In genomic region chr2:37823826-37824225, GRCm38 (mm10) we compare ENCODE assay signal across 16 mouse cellular contexts. TPM values are rescaled to one million over a fixed set of nuclear protein-coding genes. Genes with fewer than 3 reads are reported as not detected.
"Had no signal": no experiment of that assay in that cellular context is flagged by ENCODE, and none has a peak within 500 bp of the region (broad histone marks: within the 10 kb centered on the region; RNA-seq: fewer than 3 reads in every experiment).

No protein-coding gene starts in this region.

- H3K4me3 ChIP-seq: layer of hippocampus, adult 2 months; limb, embryonic 10.5 days; liver, embryonic 15.5 days; lung, embryonic 15.5 days; megakaryocyte, embryonic 14.5 days; midbrain, embryonic 15.5 days; neural tube, embryonic 12.5 days had no signal

- H3K36me3 ChIP-seq: lung, embryonic 15.5 days; midbrain, embryonic 15.5 days; neural tube, embryonic 12.5 days had no signal

- H3K9me3 ChIP-seq: limb, embryonic 10.5 days; liver, embryonic 15.5 days; lung, embryonic 15.5 days; megakaryocyte, embryonic 14.5 days; midbrain, embryonic 15.5 days; neural tube, embryonic 12.5 days had no signal

- H3K4me2 ChIP-seq: liver, embryonic 15.5 days; lung, embryonic 15.5 days; midbrain, embryonic 11.5 days; midbrain, embryonic 15.5 days; neural tube, embryonic 12.5 days had no signal

- H3K9ac ChIP-seq: liver, embryonic 15.5 days; lung, embryonic 15.5 days; midbrain, embryonic 15.5 days; neural tube, embryonic 12.5 days had no signal

- H3K27me3 ChIP-seq: liver, embryonic 15.5 days; lung, embryonic 15.5 days; megakaryocyte, embryonic 14.5 days; midbrain, embryonic 15.5 days; neural tube, embryonic 12.5 days had no signal

- DNase-seq: lung, postnatal 14 days; retina, postnatal 1 day; right cerebral cortex, postnatal 25 days had no signal

- H3K4me1 ChIP-seq: liver, embryonic 15.5 days; lung, embryonic 15.5 days had no signal

- H3K27ac ChIP-seq: hindbrain, postnatal 0 days; kidney, postnatal 0 days; layer of hippocampus, adult 2 months; limb, embryonic 10.5 days; liver, embryonic 15.5 days; lung, embryonic 15.5 days; macrophage; midbrain, embryonic 15.5 days; neural tube, embryonic 12.5 days; stomach, postnatal 0 days had no signal

- ATAC-seq: hindbrain, postnatal 0 days; midbrain, embryonic 15.5 days had no signal

RNA-seq across cellular contexts. Expression of gene Crb2, which starts 47.8 kb away (rescaled TPM):
- total RNA-seq: neutrophil, adult 5-6 weeks had no signal
- polyA plus RNA-seq: macrophage had no signal
